Mouse (Mus musculus) heart, adult 2 months (tissue): ENCODE measurements around the gene Tm4sf19. TPM values are rescaled to one million over a fixed set of nuclear protein-coding genes. Genes with fewer than 3 reads are reported as not detected.

Experiments used
- DNase-seq, 2 experiments: peaks; one replicate each; pipeline ENCODE4 v3.0.0; 2021
- H3K27ac ChIP-seq: fragments of 200-600 bp; 2 replicates; pipeline ENCODE4 v1.8.1; 2022
- H3K27me3 ChIP-seq: fragments of 200-500 bp; 2 replicates; pipeline ENCODE4 v1.6.1; 2012; ENCODE audit warnings: mild to moderate bottlenecking, low read length, inconsistent platforms, mixed read lengths; ENCODE audit not compliant: control insufficient read depth, insufficient read depth
- H3K36me3 ChIP-seq: fragments of 200-500 bp; 2 replicates; pipeline ENCODE4 v1.6.1; 2012; ENCODE audit warnings: low read length, inconsistent platforms; ENCODE audit not compliant: control insufficient read depth, insufficient read depth
- H3K4me1 ChIP-seq: fragments of 200-500 bp; 2 replicates; pipeline ENCODE4 v1.6.1; 2011; ENCODE audit warnings: low read length; ENCODE audit not compliant: control insufficient read depth, insufficient read depth
- H3K4me3 ChIP-seq: fragments of 200-600 bp; 2 replicates; pipeline ENCODE4 v1.8.1; 2022
- H3K79me2 ChIP-seq: fragments of 200-500 bp; replicated peaks from 2 replicates; pipeline ENCODE4 v1.6.1; 2012; ENCODE audit warnings: mild to moderate bottlenecking, inconsistent platforms, low read length, moderate library complexity, mixed read lengths; ENCODE audit not compliant: control insufficient read depth, insufficient read depth
- H3K9ac ChIP-seq: fragments of 200-500 bp; 2 replicates; pipeline ENCODE4 v1.6.1; 2012; ENCODE audit warnings: low read depth, mild to moderate bottlenecking, control low read depth, inconsistent platforms, low read length, mixed read lengths
- CTCF ChIP-seq: fragments of 200-600 bp; IDR thresholded peaks from 2 replicates; pipeline ENCODE4 v1.8.1; 2022; ENCODE audit warnings: antibody characterized with exemption, mild to moderate bottlenecking, moderate library complexity
- EP300 ChIP-seq: fragments of 200-500 bp; IDR thresholded peaks from 2 replicates; pipeline ENCODE4 v1.6.1; 2011; ENCODE audit warnings: low read depth, low read length, control low read depth; ENCODE audit not compliant: insufficient read depth
- POLR2A ChIP-seq: fragments of 200-500 bp; IDR thresholded peaks from 2 replicates; pipeline ENCODE4 v1.6.1; 2011; ENCODE audit warnings: mild to moderate bottlenecking, low read depth, low read length, control low read depth; ENCODE audit not compliant: insufficient read depth
- WGBS: fragments of 180-500 bp; shearing (Covaris S2); methylation state at CpG from one replicate; pipeline ENCODE4 v1.1.7; 2018; 5-methylcytosine and 5-hydroxymethylcytosine counted together
- intact Hi-C: fragments of 180-260 bp; cut with DNase I; formaldehyde crosslinking; loops from one replicate; pipeline ENCODE4 v1.15.1; 2025
- polyA plus RNA-seq: library from polyadenylated mRNA; depleted of rRNA; stranded (reverse); fragments of >200 nt; gene quantifications from 2 replicates; pipeline ENCODE4 v1.2.3, GENCODE M21; 2012
- total RNA-seq, 2 experiments: library from RNA; stranded (reverse); gene quantifications; 2 replicates each; pipeline ENCODE4 v1.2.3; 2021

The Tm4sf19 gene
- total and polyA plus RNA-seq, 3 experiments: 0.12 TPM; not detected in 2

GRCm38 (mm10) chr16:32431047-32431591, 30.8 kb downstream of the Tm4sf19 start:
- WGBS: under 1% methylated on average over 28 of the region's 28 CpGs
- H3K4me1 ChIP-seq: peaks cover 5% of the 10 kb centered on the region
- no peaks in the 10 kb centered on the region for H3K27me3 ChIP-seq
- peaks cover 6% of the 10 kb centered on the region; the same call in 1 of the 2 replicates for H3K79me2 ChIP-seq
- intact Hi-C loops: no loop called here
- H3K4me3 ChIP-seq: peak overlapping the region; percentile 85
- no peak for TF ChIP-seq EP300
- no peak for TF ChIP-seq POLR2A
- no peak for TF ChIP-seq CTCF
- peak overlapping the region; percentile 97 for H3K27ac ChIP-seq
- peaks cover 10% of the 10 kb centered on the region for H3K36me3 ChIP-seq
- DNase-seq: no peak
- peak overlapping the region; percentile 95 for H3K9ac ChIP-seq

GRCm38 (mm10) chr16:32431926-32432325, 31.6 kb downstream of the Tm4sf19 start:
- Histone ChIP-seq H3K4me1 (peaks cover 5% of the 10 kb centered on the region), H3K36me3 (peaks cover 16% of the 10 kb centered on the region), H3K27ac (peak overlapping the region; percentile 9; the same call in 1 of the 2 replicates), H3K27me3 (no peaks in the 10 kb centered on the region), H3K9ac (no peak overlapping the region), H3K4me3 (peak overlapping the region; percentile 85), H3K79me2 (peaks cover 6% of the 10 kb centered on the region; the same call in 1 of the 2 replicates)
- TF ChIP-seq EP300: no peak
- TF ChIP-seq CTCF: no peak
- no peak for TF ChIP-seq POLR2A
- DNase-seq: no peak
- WGBS: 92% methylated on average over 1 of the region's 1 CpGs
- intact Hi-C loops: no loop called here

DNA sequence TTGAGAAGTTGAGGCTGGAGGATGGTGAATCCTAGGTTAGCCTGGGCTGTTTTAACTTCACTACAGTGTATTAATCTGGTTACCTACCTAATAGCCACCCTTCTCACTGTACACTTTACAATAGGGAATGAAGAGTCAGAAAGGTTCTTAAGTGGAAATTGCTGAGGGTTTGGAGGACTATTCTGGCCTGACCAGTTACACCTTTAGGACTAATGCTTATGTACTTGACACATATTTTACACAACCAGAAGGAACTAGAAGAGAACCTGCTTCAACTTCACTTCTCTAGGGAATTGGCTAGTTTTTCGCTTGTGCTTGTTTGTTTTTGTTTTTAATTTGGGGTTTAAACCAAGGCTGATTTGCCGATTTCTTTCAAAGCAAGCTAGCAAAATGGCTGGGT, 32.8 kb downstream of the Tm4sf19 start:
- no peak overlapping the region for H3K4me3 ChIP-seq
- intact Hi-C loops: no loop called here
- peaks cover 7% of the 10 kb centered on the region for H3K4me1 ChIP-seq

GRCm38 (mm10) chr16:32434066-32434465, 33.8 kb downstream of the Tm4sf19 start:
- Histone ChIP-seq H3K4me1 (peaks cover 7% of the 10 kb centered on the region), H3K79me2 (peaks cover 8% of the 10 kb centered on the region; the same call in 1 of the 2 replicates), H3K27me3 (no peaks in the 10 kb centered on the region), H3K27ac (peak overlapping the region; percentile 74), H3K9ac (0 out of 2 replicates have a peak overlapping the region, but pooled peaks have one; percentile 14), H3K4me3 (no peak overlapping the region), H3K36me3 (peaks cover 16% of the 10 kb centered on the region)
- peak in 1 of 2 experiments; percentile 66 for DNase-seq
- 34% methylated on average over 6 of the region's 6 CpGs for WGBS
- intact Hi-C loops: no loop called here
- TF ChIP-seq POLR2A: no peak
- 0 out of 2 replicates have a peak, but pooled peaks have one; percentile 57 for TF ChIP-seq EP300

More for the DNA sequence above, 32.8 kb downstream of the Tm4sf19 start:
- Histone ChIP-seq H3K27ac (peak overlapping the region; percentile 74), H3K9ac (no peak overlapping the region), H3K36me3 (peaks cover 16% of the 10 kb centered on the region), H3K27me3 (no peaks in the 10 kb centered on the region), H3K79me2 (peaks cover 6% of the 10 kb centered on the region; the same call in 1 of the 2 replicates)
- 82% methylated on average over 2 of the region's 2 CpGs for WGBS
- no peak for DNase-seq
- TF ChIP-seq EP300 (no peak), POLR2A (no peak), CTCF (no peak)

- Histone ChIP-seq H3K9ac (no peak overlapping the region), H3K27me3 (no peaks in the 10 kb centered on the region), H3K36me3 (peaks cover 16% of the 10 kb centered on the region), H3K27ac (peak overlapping the region; percentile 74), H3K4me1 (peaks cover 7% of the 10 kb centered on the region), H3K79me2 (peaks cover 8% of the 10 kb centered on the region; the same call in 1 of the 2 replicates), H3K4me3 (no peak overlapping the region)
- DNase-seq: no peak
- intact Hi-C loops: no loop called here
- TF ChIP-seq EP300: no peak
- TF ChIP-seq POLR2A: no peak
- TF ChIP-seq CTCF: no peak
These were observed 34.4 kb downstream of the Tm4sf19 start for GRCm38 (mm10) chr16:32434691-32435090.

DNA sequence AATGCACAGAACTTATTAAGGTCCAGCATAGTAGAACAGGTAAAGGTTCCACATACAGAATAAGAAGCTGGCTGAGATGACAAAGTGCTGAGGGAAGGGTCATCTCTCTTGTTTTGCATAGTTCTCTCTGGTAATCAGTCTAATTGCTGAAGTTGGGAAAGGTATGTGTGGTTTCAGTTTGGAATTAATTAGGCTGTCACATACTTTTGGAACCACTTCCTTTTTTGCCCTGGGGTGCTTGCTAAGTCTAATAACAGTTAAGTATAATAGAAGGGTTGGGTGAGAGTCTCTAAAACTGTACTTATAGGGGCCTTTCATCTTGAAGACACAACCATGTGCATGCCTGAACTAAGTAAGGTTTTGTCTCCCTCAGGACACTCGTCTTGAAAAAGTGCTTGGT, 36.4 kb downstream of the Tm4sf19 start:
- H3K27me3 ChIP-seq: no peaks in the 10 kb centered on the region
- H3K4me1 ChIP-seq: peaks cover 7% of the 10 kb centered on the region
- intact Hi-C loops: no loop called here
- no peak overlapping the region for H3K9ac ChIP-seq
- H3K79me2 ChIP-seq: peaks cover 9% of the 10 kb centered on the region; the same call in 1 of the 2 replicates
- 43% methylated on average over 1 of the region's 1 CpGs for WGBS
- H3K4me3 ChIP-seq: no peak overlapping the region
- no peak for DNase-seq
- H3K27ac ChIP-seq: no peak overlapping the region; the same call in 1 of the 2 replicates
- no peak for TF ChIP-seq CTCF
- no peak for TF ChIP-seq EP300
- no peak for TF ChIP-seq POLR2A
- peaks cover 20% of the 10 kb centered on the region for H3K36me3 ChIP-seq
